Mouse (Mus musculus): ENCODE results near the gene Rab3gap1. TPM values are rescaled to one million over a fixed set of nuclear protein-coding genes. Genes with fewer than 3 reads are reported as not detected.

Gene Rab3gap1
- polyA plus RNA-seq, 3 experiments from 2014 or later = 48.3 to 83.3 (median 61.6) TPM

GRCm38 (mm10) chr1:127933405-127933804, 64.8 kb downstream of the Rab3gap1 start:
- no peak for ATAC-seq

DNA sequence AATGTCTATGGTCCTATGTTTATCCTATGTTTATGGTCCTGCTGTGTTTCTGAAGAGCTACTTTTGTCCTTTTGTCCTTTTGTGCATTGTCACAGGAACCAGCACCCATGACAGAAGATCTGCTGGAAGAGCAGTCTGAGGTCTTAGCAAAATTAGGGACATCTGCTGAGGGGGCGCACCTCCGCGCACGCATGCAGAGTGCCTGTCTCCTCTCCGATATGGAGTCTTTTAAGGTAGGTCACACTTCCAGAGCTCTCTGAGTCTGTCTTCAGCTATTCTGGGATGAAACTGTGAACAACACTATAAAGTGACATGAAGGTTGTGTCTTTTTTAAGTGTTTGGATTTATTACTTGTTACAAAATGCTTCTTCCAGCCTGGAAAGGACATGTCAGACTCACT, 65.7 kb downstream of the Rab3gap1 start:
- ATAC-seq = no peak

DNA sequence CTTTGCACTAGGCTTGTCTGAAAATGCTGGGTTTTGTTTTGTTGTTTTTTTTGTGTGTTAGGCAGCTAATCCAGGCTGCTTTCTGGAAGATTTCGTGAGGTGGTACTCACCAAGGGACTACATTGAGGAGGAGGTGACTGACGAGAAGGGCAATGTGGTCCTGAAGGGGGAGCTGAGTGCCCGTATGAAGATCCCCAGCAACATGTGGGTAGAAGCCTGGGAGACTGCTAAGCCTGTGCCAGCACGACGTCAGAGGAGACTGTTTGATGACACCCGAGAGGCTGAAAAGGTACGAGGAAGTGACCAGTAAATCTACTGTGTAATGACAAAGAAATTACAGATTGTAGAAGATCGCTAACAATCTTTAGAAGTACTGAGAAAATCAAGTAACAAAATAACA, 68.7 kb downstream of the Rab3gap1 start:
- ATAC-seq = no peak

DNA sequence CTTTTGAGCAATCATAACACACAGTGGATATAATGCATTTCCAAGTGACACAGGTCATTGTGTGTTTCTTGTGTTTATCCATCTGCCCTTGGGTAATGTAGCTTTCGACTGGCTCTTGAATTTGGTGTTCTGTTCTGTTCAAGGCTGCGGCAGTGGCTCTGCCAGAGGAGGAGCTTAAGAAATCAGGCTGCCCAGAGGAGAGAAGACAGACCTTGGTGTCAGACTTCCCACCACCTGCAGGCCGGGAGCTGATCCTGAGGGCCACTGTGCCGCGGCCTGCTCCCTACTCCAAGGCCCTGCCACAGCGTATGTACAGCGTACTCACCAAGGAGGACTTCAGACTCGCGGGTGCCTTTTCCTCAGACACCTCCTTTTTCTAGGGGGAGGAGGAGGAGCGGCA, 73.7 kb downstream of the Rab3gap1 start:
- ATAC-seq = no peak

DNA sequence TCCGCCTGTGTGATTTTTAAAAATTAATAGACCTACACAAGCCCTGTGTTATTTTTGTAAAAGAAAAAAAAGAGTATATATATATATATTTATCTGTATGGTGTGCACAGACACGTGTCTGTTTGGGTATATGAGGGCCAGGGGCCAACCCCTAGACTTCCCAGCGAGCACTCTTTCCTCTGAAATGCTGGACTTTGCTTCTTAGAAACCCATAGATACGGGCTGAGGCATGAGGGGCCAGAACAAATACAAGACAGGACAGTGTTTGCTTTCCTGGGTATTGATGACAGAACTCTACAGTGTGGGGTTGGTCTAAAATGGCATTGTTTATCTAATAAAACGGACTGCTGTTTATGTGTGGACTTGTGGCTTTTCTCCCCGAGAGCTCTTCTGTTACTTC, 74.9 kb downstream of the Rab3gap1 start:
- ATAC-seq = no peak

DNA sequence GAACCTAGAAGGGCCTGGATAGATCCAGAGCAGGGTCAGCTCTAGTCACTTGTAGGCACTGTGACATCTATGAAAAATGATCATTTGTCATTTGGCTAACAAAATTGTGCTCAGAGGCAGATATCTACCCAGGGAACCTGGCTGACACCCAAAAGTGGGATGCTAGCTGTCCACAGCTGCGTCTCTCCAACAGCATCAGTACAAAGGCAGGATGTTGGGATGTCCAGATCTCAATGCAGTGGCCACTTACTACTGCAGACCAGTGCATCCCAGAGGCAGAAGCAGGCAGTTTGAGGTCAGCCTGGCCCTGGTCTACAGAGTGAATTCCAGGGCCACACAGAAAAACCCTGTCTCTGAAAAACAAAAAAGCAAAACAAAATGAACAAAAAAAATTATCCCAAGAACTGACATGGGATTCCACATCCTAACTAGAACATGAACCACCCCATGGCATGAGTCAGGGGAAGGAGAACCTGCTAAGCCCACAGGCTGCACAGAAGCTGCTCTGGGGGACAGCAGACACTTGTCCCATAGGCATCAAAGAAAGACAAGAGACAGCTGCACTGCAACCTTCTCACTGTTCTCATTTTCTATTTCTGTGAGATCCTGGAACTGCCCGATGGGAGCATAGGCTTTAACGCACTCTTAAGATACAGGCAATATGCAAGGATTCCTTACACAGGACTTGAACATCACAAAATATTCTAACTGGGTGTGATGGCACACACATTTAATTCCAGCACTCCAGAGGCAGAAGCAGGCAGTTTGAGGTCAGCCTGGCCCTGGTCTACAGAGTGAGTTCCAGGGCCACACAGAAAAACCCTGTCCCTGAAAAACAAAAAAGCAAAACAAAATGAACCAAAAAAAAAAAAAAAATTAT, 77.4 kb downstream of the Rab3gap1 start:
- no peak for ATAC-seq

- no peak for ATAC-seq
These were observed 78.2 kb downstream of the Rab3gap1 start for GRCm38 (mm10) chr1:127946615-127947249.

GRCm38 (mm10) chr1:127948748-127949147, 80.2 kb downstream of the Rab3gap1 start:
- no peak for ATAC-seq

GRCm38 (mm10) chr1:127952276-127952675, 83.7 kb downstream of the Rab3gap1 start:
- ATAC-seq = no peak

GRCm38 (mm10) chr1:127954198-127954597, 85.6 kb downstream of the Rab3gap1 start:
- peak; percentile 50 for ATAC-seq

DNA sequence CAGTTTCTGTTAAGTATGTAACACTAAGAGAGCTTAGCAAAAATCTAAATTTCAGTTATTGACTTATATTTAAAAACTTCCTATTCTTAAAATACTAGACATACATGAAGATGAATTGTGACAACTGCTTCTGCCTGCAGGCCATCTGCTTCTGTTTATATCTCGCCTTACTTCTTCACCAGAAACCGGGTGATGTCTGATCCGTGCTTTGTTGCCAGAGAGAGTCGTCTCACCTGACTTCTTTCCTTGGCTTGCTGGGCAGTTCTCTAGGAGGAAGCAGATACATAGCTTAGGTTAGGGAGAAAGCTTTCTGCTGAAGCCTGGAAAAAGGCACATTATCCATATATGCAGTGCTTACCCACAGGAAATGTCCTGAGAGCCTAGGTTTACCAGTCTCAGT, 86.2 kb downstream of the Rab3gap1 start:
- ATAC-seq = no peak

DNA sequence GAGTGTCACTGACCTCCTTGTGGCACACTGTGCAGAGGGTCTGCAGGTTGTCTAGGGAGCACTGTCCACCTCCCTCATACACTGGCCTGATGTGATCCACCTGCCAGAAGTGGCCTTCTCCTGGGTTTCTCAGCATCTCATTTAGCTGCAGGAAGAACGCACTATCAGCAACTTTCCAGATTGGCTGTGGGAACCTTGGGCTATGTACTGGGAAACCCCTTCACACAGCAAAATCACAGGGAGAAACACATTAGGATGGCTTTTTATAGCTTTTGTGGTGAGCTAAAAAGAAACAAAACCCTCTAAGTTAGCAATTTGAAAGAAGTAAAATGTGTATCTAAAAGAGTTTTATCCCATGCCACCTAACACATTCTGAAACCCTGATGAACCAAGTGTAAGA, 88.0 kb downstream of the Rab3gap1 start:
- no peak for ATAC-seq

- no peak for ATAC-seq
These were observed 90.2 kb downstream of the Rab3gap1 start for GRCm38 (mm10) chr1:127958801-127959200.

DNA sequence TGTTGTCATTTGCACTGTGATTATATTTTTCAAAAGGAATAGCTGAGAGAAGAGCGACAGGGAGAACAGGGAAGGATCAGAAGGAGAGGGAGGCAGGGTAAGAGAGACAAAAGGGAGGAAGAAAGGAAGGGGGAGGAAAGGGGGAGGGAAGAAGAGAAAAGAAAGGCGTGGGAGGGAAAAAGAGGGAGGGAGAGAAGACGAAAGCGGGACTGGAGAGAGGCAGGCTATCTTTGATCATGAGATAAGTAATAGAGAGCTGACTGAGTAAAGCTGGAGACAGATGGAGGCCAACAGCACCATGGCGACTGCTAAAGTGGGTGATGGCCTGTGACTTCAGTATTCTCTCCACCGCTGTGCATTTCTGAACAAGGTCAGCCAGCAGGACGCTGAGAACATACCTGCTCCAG, 90.7 kb downstream of the Rab3gap1 start:
- no peak for ATAC-seq

- ATAC-seq = no peak
These were observed 92.6 kb downstream of the Rab3gap1 start for GRCm38 (mm10) chr1:127961140-127961539.

DNA sequence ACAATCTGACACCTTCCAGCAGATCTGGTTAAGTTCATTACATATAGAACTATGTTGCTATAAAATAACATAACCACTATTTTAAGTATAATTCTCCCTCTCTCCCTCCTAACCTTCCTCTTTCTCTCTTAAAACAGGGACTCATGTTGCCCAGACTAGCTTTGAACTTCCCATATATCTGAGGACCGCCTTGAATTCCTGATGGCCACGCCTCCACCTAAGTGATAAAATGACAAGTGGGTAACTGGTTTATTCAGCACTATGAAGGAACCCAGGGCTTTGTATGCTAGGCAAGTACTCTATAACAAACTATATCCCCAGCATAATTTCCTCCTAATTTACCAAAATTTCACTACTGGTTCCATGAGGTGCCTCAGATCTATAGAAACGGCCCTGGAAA, 94.8 kb downstream of the Rab3gap1 start:
- ATAC-seq = no peak

DNA sequence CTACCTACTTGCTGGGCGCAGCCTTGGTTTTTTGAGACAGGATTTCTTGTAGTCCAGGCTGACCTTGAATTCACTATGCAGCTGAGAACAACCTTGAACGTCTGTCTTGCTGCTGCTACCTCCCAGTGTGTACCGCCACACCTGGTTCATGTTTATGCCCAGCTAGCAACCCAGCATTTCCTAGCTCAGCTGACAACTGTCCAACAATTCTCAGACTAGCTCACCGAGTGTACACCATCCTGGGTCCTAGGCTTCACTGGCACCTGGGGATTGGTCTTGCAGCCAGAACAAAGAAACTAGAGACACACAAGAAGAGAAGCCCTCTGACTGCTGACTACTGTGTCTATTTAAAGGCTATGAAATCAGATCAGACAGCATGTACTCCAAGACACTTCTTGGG, 102.3 kb downstream of the Rab3gap1 start:
- ATAC-seq = no peak

- no peak for ATAC-seq
These were observed 105.5 kb downstream of the Rab3gap1 start for GRCm38 (mm10) chr1:127974082-127974481.

GRCm38 (mm10) chr1:127975676-127976075, 107.1 kb downstream of the Rab3gap1 start:
- peak; percentile 48 for ATAC-seq

GRCm38 (mm10) chr1:127976106-127976505, 107.5 kb downstream of the Rab3gap1 start:
- no peak for ATAC-seq

DNA sequence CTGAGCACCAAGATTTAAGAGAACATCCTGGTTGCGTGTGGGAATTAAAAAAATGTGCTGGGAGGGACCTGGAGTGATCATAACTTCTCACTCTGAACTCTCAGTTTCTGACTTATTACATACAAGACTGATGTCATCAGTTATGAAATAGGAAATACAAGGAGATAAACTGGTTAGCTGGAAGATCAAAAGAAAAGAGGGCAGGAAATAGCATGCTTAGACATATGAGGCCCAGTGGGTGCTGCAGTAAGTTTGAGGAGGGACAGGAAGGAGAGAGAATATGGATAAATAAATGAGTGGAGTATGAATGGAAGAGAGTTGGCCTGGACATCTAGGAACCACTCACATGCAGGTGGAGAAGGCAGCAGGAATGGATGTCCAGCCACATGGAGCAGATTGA, 109.6 kb downstream of the Rab3gap1 start:
- ATAC-seq = peak; percentile 58

GRCm38 (mm10) chr1:127980911-127981559, 112.5 kb downstream of the Rab3gap1 start:
- no peak for ATAC-seq

- no peak for ATAC-seq
These were observed 113.7 kb downstream of the Rab3gap1 start for GRCm38 (mm10) chr1:127982268-127982667.
